8 mouse cellular contexts compared by ENCODE assay signal in genomic region chr19:8798947-8799315, GRCm38 (mm10). TPM values are rescaled to one million over a fixed set of nuclear protein-coding genes. Genes with fewer than 3 reads are reported as not detected.
DNase-seq lines count a peak whose midpoint lies in the region; ATAC-seq and TF ChIP-seq lines count a peak whose summit lies in the region.

No protein-coding gene starts in this region.

- no peak for DNase-seq in heart, postnatal 4 days
- DNase-seq in A20 (ENCODE audit: low read depth, low spot score), result peak; percentile 21
- no peak for DNase-seq in liver, embryonic 14.5 days (ENCODE audit: low read depth in 3 of 3, low spot score in 3 of 3)
- DNase-seq in cerebellum, postnatal 4 days (ENCODE audit: low spot score in 2 of 2), result no peak
- DNase-seq in spleen, adult 12 weeks (ENCODE audit: low spot score), result no peak

- no peak for TF ChIP-seq EP300 in liver, embryonic 14.5 days (IDR thresholded peaks at IDR 0.05; ENCODE audit: low read depth)

- peak overlapping the region; percentile 91 for H3K4me3 ChIP-seq in heart, embryonic 11.5 days (ENCODE audit: low read depth, low read length)
- H3K4me3 ChIP-seq in forebrain, embryonic 12.5 days (replicated peaks), result no peak overlapping the region
- H3K4me3 ChIP-seq in liver, embryonic 14.5 days (ENCODE audit: insufficient read depth in 1 of 2, low read depth in 2 of 2, low read length in 2 of 2), result peak overlapping the region in 1 of 2 experiments; percentile 74; a peak in 2 of 4 replicates

- H3K36me3 ChIP-seq in heart, embryonic 11.5 days (ENCODE audit: control insufficient read depth, insufficient read depth, low read length), result peaks cover 12% of the 10 kb centered on the region
- peaks cover 21% of the 10 kb centered on the region for H3K36me3 ChIP-seq in forebrain, embryonic 12.5 days (replicated peaks)
- peaks cover 13% of the 10 kb centered on the region for H3K36me3 ChIP-seq in liver, embryonic 14.5 days (replicated peaks; ENCODE audit: control insufficient read depth, insufficient read depth, low read depth)

- no peak for ATAC-seq in heart, embryonic 11.5 days (replicated peaks; ENCODE audit: insufficient number of reproducible peaks, low FRiP score, low TSS enrichment)
- no peak for ATAC-seq in forebrain, embryonic 12.5 days (ENCODE audit: low FRiP score)
- ATAC-seq in liver, embryonic 14.5 days (ENCODE audit: insufficient read depth), result no peak
- no peak for ATAC-seq in activated CD4-positive, CD25-positive, alpha-beta regulatory T cell, adult 4 months

- peaks cover 7% of the 10 kb centered on the region; the same call in 1 of the 2 replicates for H3K4me1 ChIP-seq in heart, embryonic 11.5 days (ENCODE audit: control insufficient read depth, insufficient read depth, low read length)
- peaks cover 28% of the 10 kb centered on the region for H3K4me1 ChIP-seq in forebrain, embryonic 12.5 days
- peaks cover 14 to 16% of the 10 kb centered on the region in 2 experiments for H3K4me1 ChIP-seq in liver, embryonic 14.5 days (replicated peaks; ENCODE audit: control insufficient read depth in 2 of 2, insufficient read depth in 2 of 2, low read length in 1 of 2)

- H3K9me3 ChIP-seq in heart, embryonic 11.5 days (replicated peaks; ENCODE audit: control insufficient read depth, low read length), result no peaks in the 10 kb centered on the region
- H3K9me3 ChIP-seq in forebrain, embryonic 12.5 days, result no peaks in the 10 kb centered on the region
- no peaks in the 10 kb centered on the region for H3K9me3 ChIP-seq in liver, embryonic 14.5 days (ENCODE audit: control insufficient read depth, low read length)

- H3K27ac ChIP-seq in heart, embryonic 11.5 days (ENCODE audit: low read depth, low read length), result no peak overlapping the region
- H3K27ac ChIP-seq in forebrain, embryonic 12.5 days, result no peak overlapping the region
- H3K27ac ChIP-seq in liver, embryonic 14.5 days, result no peak overlapping the region

- TF ChIP-seq CTCF in liver, embryonic 14.5 days (IDR thresholded peaks at IDR 0.05; ENCODE audit: low read depth), result no peak

- H3K9ac ChIP-seq in heart, embryonic 11.5 days (ENCODE audit: low read depth, low read length), result peak overlapping the region; percentile 94; the same call in 1 of the 2 replicates
- H3K9ac ChIP-seq in forebrain, embryonic 12.5 days, result no peak overlapping the region
- no peak overlapping the region for H3K9ac ChIP-seq in liver, embryonic 14.5 days (replicated peaks)

- peak overlapping the region; percentile 77 for H3K4me2 ChIP-seq in heart, embryonic 11.5 days
- peak overlapping the region; percentile 82 for H3K4me2 ChIP-seq in forebrain, embryonic 12.5 days
- peak overlapping the region; percentile 87 for H3K4me2 ChIP-seq in liver, embryonic 14.5 days (ENCODE audit: low read depth)

- no peaks in the 10 kb centered on the region for H3K27me3 ChIP-seq in heart, embryonic 11.5 days (ENCODE audit: control insufficient read depth, insufficient read depth, low read length)
- no peaks in the 10 kb centered on the region for H3K27me3 ChIP-seq in forebrain, embryonic 12.5 days
- no peaks in the 10 kb centered on the region for H3K27me3 ChIP-seq in liver, embryonic 14.5 days (ENCODE audit: control insufficient read depth, insufficient read depth, low read length)

RNA-seq across cellular contexts. Expression of gene Polr2g, which starts 0.6 kb away (rescaled TPM):
- polyA plus RNA-seq in heart, embryonic 11.5 days (2014; fragmentation: Nextera tagmentation; extraction: Ambion mirVana), result 138 and 155 TPM in 2 replicates
- 10 to 100 TPM; 71.2 to 80.6 TPM for total RNA-seq in heart, postnatal 4 days (2021)
- 158 and 161 TPM in 2 replicates for polyA plus RNA-seq in forebrain, embryonic 12.5 days (2016; fragmentation: Nextera tagmentation; extraction: Ambion mirVana)
- polyA plus RNA-seq in liver, embryonic 14.5 days (2012; rRNA removed), result 46.6 and 55.1 TPM in 2 replicates
- 72.8 and 79.7 TPM in 2 replicates for polyA plus RNA-seq in liver, embryonic 14.5 days (2014; fragmentation: Nextera tagmentation; extraction: Ambion mirVana)
- 100 to 1,000 TPM; 171 to 186 TPM for polyA plus RNA-seq in activated CD4-positive, CD25-positive, alpha-beta regulatory T cell, adult 4 months (2017; shearing (Covaris generic))

RNA-seq across cellular contexts. Expression of gene Zbtb3, which starts 3.4 kb away (rescaled TPM):
- polyA plus RNA-seq in heart, embryonic 11.5 days (2014; fragmentation: Nextera tagmentation; extraction: Ambion mirVana), result 3.9 and 5.2 TPM in 2 replicates
- 1 to 10 TPM; 2.4 to 2.5 TPM for total RNA-seq in heart, postnatal 4 days (2021)
- 6.6 and 7.9 TPM in 2 replicates for polyA plus RNA-seq in forebrain, embryonic 12.5 days (2016; fragmentation: Nextera tagmentation; extraction: Ambion mirVana)
- polyA plus RNA-seq in liver, embryonic 14.5 days (2012; rRNA removed), result 0.90 and 0.98 TPM in 2 replicates
- 1.2 and 1.5 TPM in 2 replicates for polyA plus RNA-seq in liver, embryonic 14.5 days (2014; fragmentation: Nextera tagmentation; extraction: Ambion mirVana)
- 1 to 10 TPM; 2.1 TPM for polyA plus RNA-seq in activated CD4-positive, CD25-positive, alpha-beta regulatory T cell, adult 4 months (2017; shearing (Covaris generic))

RNA-seq across cellular contexts. Expression of gene Taf6l, which starts 12.7 kb away (rescaled TPM):
- polyA plus RNA-seq in heart, embryonic 11.5 days (2014; fragmentation: Nextera tagmentation; extraction: Ambion mirVana), result 12.8 and 14.3 TPM in 2 replicates
- total RNA-seq in heart, postnatal 4 days (2021), result 10 to 100 TPM; 12.1 to 12.5 TPM
- polyA plus RNA-seq in forebrain, embryonic 12.5 days (2016; fragmentation: Nextera tagmentation; extraction: Ambion mirVana), result 35.9 and 41.5 TPM in 2 replicates
- polyA plus RNA-seq in liver, embryonic 14.5 days (2012; rRNA removed), result 8.3 and 10.0 TPM in 2 replicates
- polyA plus RNA-seq in liver, embryonic 14.5 days (2014; fragmentation: Nextera tagmentation; extraction: Ambion mirVana), result 7.9 and 8.1 TPM in 2 replicates
- polyA plus RNA-seq in activated CD4-positive, CD25-positive, alpha-beta regulatory T cell, adult 4 months (2017; shearing (Covaris generic)), result 1 to 10 TPM; 3.5 to 6.9 TPM

RNA-seq across cellular contexts. Expression of gene Ttc9c, which starts 20.2 kb away (rescaled TPM):
- 32.3 and 34.0 TPM in 2 replicates for polyA plus RNA-seq in heart, embryonic 11.5 days (2014; fragmentation: Nextera tagmentation; extraction: Ambion mirVana)
- 10 to 100 TPM; 20.9 to 22.8 TPM for total RNA-seq in heart, postnatal 4 days (2021)
- polyA plus RNA-seq in forebrain, embryonic 12.5 days (2016; fragmentation: Nextera tagmentation; extraction: Ambion mirVana), result 78.7 and 83.9 TPM in 2 replicates
- 11.4 and 16.9 TPM in 2 replicates for polyA plus RNA-seq in liver, embryonic 14.5 days (2012; rRNA removed)
- 17.1 and 18.0 TPM in 2 replicates for polyA plus RNA-seq in liver, embryonic 14.5 days (2014; fragmentation: Nextera tagmentation; extraction: Ambion mirVana)
- polyA plus RNA-seq in activated CD4-positive, CD25-positive, alpha-beta regulatory T cell, adult 4 months (2017; shearing (Covaris generic)), result 10 to 100 TPM; 39.9 to 43.8 TPM

RNA-seq across cellular contexts. Expression of gene Hnrnpul2, which starts 20.9 kb away (rescaled TPM):
- polyA plus RNA-seq in heart, embryonic 11.5 days (2014; fragmentation: Nextera tagmentation; extraction: Ambion mirVana), result 4.6 and 6.1 TPM in 2 replicates
- total RNA-seq in heart, postnatal 4 days (2021), result 10 to 100 TPM; 53.5 to 56.0 TPM
- 7.2 and 7.8 TPM in 2 replicates for polyA plus RNA-seq in forebrain, embryonic 12.5 days (2016; fragmentation: Nextera tagmentation; extraction: Ambion mirVana)
- 20.5 and 39.5 TPM in 2 replicates for polyA plus RNA-seq in liver, embryonic 14.5 days (2012; rRNA removed)
- 2.8 TPM in 2 replicates for polyA plus RNA-seq in liver, embryonic 14.5 days (2014; fragmentation: Nextera tagmentation; extraction: Ambion mirVana)
- polyA plus RNA-seq in activated CD4-positive, CD25-positive, alpha-beta regulatory T cell, adult 4 months (2017; shearing (Covaris generic)), result 1 to 10 TPM; 6.0 to 6.1 TPM
